Mouse (Mus musculus) bone marrow, adult 2 months (tissue): ENCODE measurements around the gene Atp5j. TPM values are rescaled to one million over a fixed set of nuclear protein-coding genes. Genes with fewer than 3 reads are reported as not detected.

Source experiments
- H3K27ac ChIP-seq: fragments of 200-500 bp; 2 replicates; pipeline ENCODE4 v1.5.1; 2012; ENCODE audit warnings: low read depth, mild to moderate bottlenecking, control low read depth, inconsistent platforms, low read length; ENCODE audit not compliant: control insufficient read depth, poor library complexity, insufficient read depth
- H3K4me1 ChIP-seq: fragments of 200-500 bp; 2 replicates; pipeline ENCODE4 v1.6.1; 2011; ENCODE audit warnings: low read length; ENCODE audit not compliant: control insufficient read depth, insufficient read depth
- H3K4me3 ChIP-seq: fragments of 200-500 bp; replicated peaks from 2 replicates; pipeline ENCODE3; 2011; ENCODE audit warnings: mild to moderate bottlenecking, low read depth, low read length, control low read depth; ENCODE audit not compliant: control insufficient read depth
- CTCF ChIP-seq: fragments of 200-500 bp; IDR thresholded peaks from 2 replicates; pipeline ENCODE4 v1.5.1; 2011; ENCODE audit warnings: low read length, control low read depth; ENCODE audit not compliant: control insufficient read depth, insufficient read depth
- POLR2A ChIP-seq: fragments of 200-500 bp; IDR thresholded peaks from 2 replicates; pipeline ENCODE4 v1.6.1; 2011; ENCODE audit warnings: low read depth, mild to moderate bottlenecking, control low read depth, low read length, borderline replicate concordance; ENCODE audit not compliant: control insufficient read depth
- WGBS: fragments of 180-500 bp; shearing (Covaris S2); methylation state at CpG from one replicate; pipeline ENCODE4 v1.1.7; 2018; 5-methylcytosine and 5-hydroxymethylcytosine counted together
- polyA plus RNA-seq: library from polyadenylated mRNA; stranded (reverse); fragments of >200 nt; gene quantifications from 2 replicates; pipeline ENCODE4 v1.2.4, GENCODE M21; 2011; ENCODE audit warnings: low replicate concordance; ENCODE audit not compliant: missing spikeins, insufficient read depth, insufficient read length

The Atp5j gene
- polyA plus RNA-seq: 77.5 and 114 TPM in 2 replicates

GRCm38 (mm10) chr16:84835441-84835822, at the start of gene Atp5j:
Atp5j (minus strand) TSS chr16:84835625.
- WGBS: under 1% methylated on average over 57 of the region's 57 CpGs
- peak within 1 kb of the TSS; percentile 82 for H3K27ac ChIP-seq
- TF ChIP-seq POLR2A: no peak
- no peak for TF ChIP-seq CTCF
- H3K4me3 ChIP-seq: peak within 1 kb of the TSS; percentile 86
- H3K4me1 ChIP-seq: peaks cover 2% of the 10 kb centered on the region; the same call in 1 of the 2 replicates

DNA sequence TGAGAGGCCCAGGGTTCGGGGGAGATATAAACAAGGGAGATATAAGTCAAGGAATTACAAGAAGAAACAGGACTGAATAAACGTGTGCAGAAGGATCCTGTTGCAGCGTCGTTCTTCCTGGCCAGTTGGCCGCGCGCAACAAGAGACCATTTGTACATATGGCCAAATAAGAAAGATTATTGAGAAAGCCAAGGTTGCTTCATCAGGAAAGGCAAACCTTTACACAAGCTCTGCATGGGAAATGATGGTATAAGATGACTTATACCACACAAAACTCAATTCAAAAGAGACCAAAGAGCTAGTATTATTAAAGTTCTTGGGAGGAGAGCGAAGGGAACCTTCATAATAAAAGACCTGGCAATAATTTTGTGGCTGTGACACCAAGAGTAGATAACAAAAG, 49.1 kb upstream of the Atp5j start:
- Histone ChIP-seq H3K4me3 (no peak overlapping the region), H3K27ac (no peak overlapping the region), H3K4me1 (peaks cover 3% of the 10 kb centered on the region; the same call in 1 of the 2 replicates)
- WGBS: 57% methylated on average over 8 of the region's 8 CpGs
- TF ChIP-seq CTCF (no peak), POLR2A (no peak)

GRCm38 (mm10) chr16:84881754-84882321, 46.4 kb upstream of the Atp5j start:
- H3K4me3 ChIP-seq: no peak overlapping the region
- 32% methylated on average over 8 of the region's 8 CpGs for WGBS
- no peak overlapping the region for H3K27ac ChIP-seq
- no peak for TF ChIP-seq POLR2A
- no peak for TF ChIP-seq CTCF
- peaks cover 3% of the 10 kb centered on the region; the same call in 1 of the 2 replicates for H3K4me1 ChIP-seq

DNA sequence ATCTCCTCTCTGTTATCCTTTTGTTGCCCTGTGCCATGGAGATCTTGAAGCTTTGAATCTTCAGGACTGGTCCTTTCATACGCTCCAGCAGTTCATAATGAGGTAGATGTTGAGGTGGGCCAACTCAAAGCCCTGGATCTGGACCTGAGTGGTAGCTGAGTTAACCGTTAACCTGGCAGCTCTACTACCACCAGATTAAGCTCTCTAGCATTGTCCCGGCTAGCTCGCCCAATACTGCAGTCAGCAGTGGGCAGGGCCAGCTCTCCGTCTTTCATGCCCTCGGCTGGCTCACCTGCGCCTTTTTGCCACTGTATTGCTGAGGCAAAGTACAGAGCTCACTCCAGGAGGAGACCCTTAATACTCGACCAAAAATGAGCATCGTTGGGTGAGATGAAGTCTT, 45.7 kb upstream of the Atp5j start:
- H3K4me3 ChIP-seq: no peak overlapping the region
- H3K27ac ChIP-seq: no peak overlapping the region
- WGBS: 83% methylated on average over 9 of the region's 9 CpGs
- peaks cover 3% of the 10 kb centered on the region; the same call in 1 of the 2 replicates for H3K4me1 ChIP-seq
- TF ChIP-seq POLR2A: no peak
- no peak for TF ChIP-seq CTCF

- peak; percentile 75 for TF ChIP-seq CTCF
- no peak for TF ChIP-seq POLR2A
- WGBS: 12% methylated on average over 5 of the region's 5 CpGs
- Histone ChIP-seq H3K4me3 (no peak overlapping the region), H3K4me1 (peaks cover 3% of the 10 kb centered on the region; the same call in 1 of the 2 replicates), H3K27ac (no peak overlapping the region)
Observed at GRCm38 (mm10) chr16:84879146-84879545, 43.7 kb upstream of the Atp5j start.

GRCm38 (mm10) chr16:84876082-84876481, 40.7 kb upstream of the Atp5j start:
- TF ChIP-seq POLR2A (no peak), CTCF (no peak)
- Histone ChIP-seq H3K4me3 (no peak overlapping the region), H3K4me1 (no peaks in the 10 kb centered on the region; the same call in 1 of the 2 replicates), H3K27ac (no peak overlapping the region)
- WGBS: 83% methylated on average over 8 of the region's 8 CpGs

DNA sequence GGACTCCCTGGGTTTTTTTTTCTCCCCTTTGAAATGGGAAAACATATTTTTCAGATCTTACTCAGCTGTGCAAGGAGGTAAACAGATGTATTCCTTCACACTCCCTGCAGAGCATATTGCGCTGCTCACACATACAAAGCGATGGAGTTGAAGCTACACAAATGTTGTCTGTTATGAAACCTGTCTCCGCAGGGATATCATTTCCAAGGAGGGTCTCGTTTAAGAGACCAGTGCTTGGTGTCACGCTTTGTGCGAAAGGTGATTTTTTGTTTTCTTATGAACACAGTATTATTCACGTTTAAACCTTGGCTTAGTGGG, 40.3 kb upstream of the Atp5j start:
- Histone ChIP-seq H3K27ac (no peak overlapping the region), H3K4me3 (no peak overlapping the region), H3K4me1 (no peaks in the 10 kb centered on the region; the same call in 1 of the 2 replicates)
- 84% methylated on average over 7 of the region's 7 CpGs for WGBS
- no peak for TF ChIP-seq POLR2A
- TF ChIP-seq CTCF: no peak

DNA sequence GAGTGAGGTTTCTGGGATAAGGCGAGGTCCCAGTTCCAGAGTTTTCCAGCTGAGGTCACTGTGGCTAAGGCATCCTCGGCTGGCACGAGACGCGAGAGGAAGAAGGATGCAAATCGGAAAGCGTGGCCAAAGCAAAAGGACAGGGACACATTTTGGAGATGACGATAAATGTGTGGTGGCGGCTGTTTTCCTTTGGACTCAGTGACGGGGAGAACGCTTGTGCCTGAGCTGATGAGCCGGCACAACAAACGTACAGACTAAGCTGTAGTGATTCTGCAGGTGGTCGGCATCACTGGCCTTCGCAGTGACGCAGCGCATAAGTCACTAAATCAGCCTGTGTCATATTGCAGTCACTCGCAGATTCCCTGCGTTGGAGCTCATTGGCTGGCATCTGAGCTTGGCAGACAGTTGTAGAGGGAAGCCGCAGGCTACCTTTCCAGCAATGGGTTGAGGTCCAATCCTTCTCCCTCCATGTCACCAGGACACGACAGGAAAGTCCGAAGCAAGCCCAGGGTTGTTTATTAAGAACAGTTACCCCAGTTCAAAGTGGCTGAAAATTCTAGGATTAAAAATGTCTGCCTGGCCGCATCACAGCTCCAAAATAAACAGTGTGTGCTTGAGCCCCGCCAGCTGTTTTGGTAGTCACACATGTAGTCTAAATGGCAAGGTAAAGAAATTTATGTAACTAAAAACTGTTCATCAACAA, 39.7 kb upstream of the Atp5j start:
- TF ChIP-seq CTCF (no peak), POLR2A (no peak)
- Histone ChIP-seq H3K4me3 (no peak overlapping the region), H3K4me1 (no peaks in the 10 kb centered on the region; the same call in 1 of the 2 replicates), H3K27ac (no peak overlapping the region)
- WGBS: 81% methylated on average over 24 of the region's 24 CpGs
